Mouse (Mus musculus): Measurements from ENCODE around the gene Olfr1316. TPM values are rescaled to one million over a fixed set of nuclear protein-coding genes. Genes with fewer than 3 reads are reported as not detected.

The Olfr1316 gene
- total RNA-seq, 1 experiment, result not detected

GRCm38 (mm10) chr2:112096681-112097080 is 38.1 kb downstream of the Olfr1316 start, which contains the start of gene Olfr1314:
Olfr1314 (minus strand) TSS chr2:112096781.
- H3K9ac ChIP-seq (ENCODE audit: insufficient read depth, low read depth, low read length, poor library complexity, severe bottlenecking), result no peak within 1 kb of the TSS
- no peaks in the 10 kb centered on the region for H3K36me3 ChIP-seq (ENCODE audit: control insufficient read depth, insufficient read depth, low read length, poor library complexity, severe bottlenecking)
- no peak for DNase-seq (ENCODE audit: low read depth, low spot score)
- H3K9me3 ChIP-seq (ENCODE audit: control insufficient read depth, insufficient read depth, low read depth, low read length), result no peaks in the 10 kb centered on the region
- H3K4me1 ChIP-seq (ENCODE audit: control insufficient read depth in 2 of 2, insufficient read depth in 2 of 2, low read length in 2 of 2, poor library complexity in 1 of 2), result no peaks in the 10 kb centered on the region
- in situ Hi-C loops (cut with MboI; ENCODE audit: low sequenced_read_pairs in 2 of 2, unreplicated experiment in 2 of 2), result no loop called here
- H3K27ac ChIP-seq (ENCODE audit: insufficient read depth, low read depth, low read length, poor library complexity, severe bottlenecking), result no peak within 1 kb of the TSS
- H3K4me3 ChIP-seq (ENCODE audit: insufficient read depth in 1 of 2, low read depth in 1 of 2, low read length in 2 of 2, poor library complexity in 1 of 2, severe bottlenecking in 1 of 2), result no peak within 1 kb of the TSS
- TF ChIP-seq ZNF384 (IDR thresholded peaks at IDR 0.05; ENCODE audit: low read depth, low read length) (no peak), HCFC1 (IDR thresholded peaks at IDR 0.05; ENCODE audit: borderline replicate concordance, insufficient read depth, low read length) (no peak), ZC3H11A (IDR thresholded peaks at IDR 0.05; ENCODE audit: borderline replicate concordance, low read depth, low read length) (no peak), MAFK (IDR thresholded peaks at IDR 0.05; ENCODE audit: insufficient read depth, low read depth, low read length) (no peak), CHD2 (IDR thresholded peaks at IDR 0.05; ENCODE audit: low read depth, low read length) (no peak)

GRCm38 (mm10) chr2:112077743-112078142 is 57.0 kb downstream of the Olfr1316 start, which contains the start of gene Olfr1313:
Olfr1313 (minus strand) TSS chr2:112077843.
- DNase-seq (ENCODE audit: low read depth, low spot score), result no peak
- in situ Hi-C loops (cut with MboI; ENCODE audit: low sequenced_read_pairs in 2 of 2, unreplicated experiment in 2 of 2), result no loop called here

More at GRCm38 (mm10) chr2:112077743-112078142, 57.0 kb downstream of the Olfr1316 start, which contains the start of gene Olfr1313:
- no peak within 1 kb of the TSS for H3K9ac ChIP-seq (ENCODE audit: insufficient read depth, low read depth, low read length, poor library complexity, severe bottlenecking)
- TF ChIP-seq CHD2 (IDR thresholded peaks at IDR 0.05; ENCODE audit: low read depth, low read length), result no peak
- no peak within 1 kb of the TSS for H3K27ac ChIP-seq (ENCODE audit: insufficient read depth, low read depth, low read length, poor library complexity, severe bottlenecking)
- no peaks in the 10 kb centered on the region for H3K36me3 ChIP-seq (ENCODE audit: control insufficient read depth, insufficient read depth, low read length, poor library complexity, severe bottlenecking)
- no peaks in the 10 kb centered on the region for H3K9me3 ChIP-seq (ENCODE audit: control insufficient read depth, insufficient read depth, low read depth, low read length)
- H3K4me3 ChIP-seq (ENCODE audit: insufficient read depth in 1 of 2, low read depth in 1 of 2, low read length in 2 of 2, poor library complexity in 1 of 2, severe bottlenecking in 1 of 2), result no peak within 1 kb of the TSS
- no peaks in the 10 kb centered on the region for H3K4me1 ChIP-seq (ENCODE audit: control insufficient read depth in 2 of 2, insufficient read depth in 2 of 2, low read length in 2 of 2, poor library complexity in 1 of 2)

Other genes starting within 250 kb of the Olfr1316 start
- not detected in 2 replicates for gene Olfr1306, start 218.7 kb downstream of the Olfr1316 start, total RNA-seq (2012; rRNA removed)
- gene Olfr1307, start 185.5 kb downstream of the Olfr1316 start, total RNA-seq (2012; rRNA removed), result not detected in 2 replicates
- not detected in 2 replicates for gene Olfr1308, start 170.0 kb downstream of the Olfr1316 start, total RNA-seq (2012; rRNA removed)
- gene Olfr1309, start 144.7 kb downstream of the Olfr1316 start, total RNA-seq (2012; rRNA removed), result not detected in 2 replicates
- not detected in 2 replicates for gene Olfr1310, start 122.3 kb downstream of the Olfr1316 start, total RNA-seq (2012; rRNA removed)
- gene Olfr1311, start 110.6 kb downstream of the Olfr1316 start, total RNA-seq (2012; rRNA removed), result not detected in 2 replicates
- not detected in 2 replicates for gene Olfr1312, start 84.7 kb downstream of the Olfr1316 start, total RNA-seq (2012; rRNA removed)
- gene Olfr1313, start 57.1 kb downstream of the Olfr1316 start, total RNA-seq (2012; rRNA removed), result not detected in 2 replicates
- not detected in 2 replicates for gene Olfr1314, start 38.2 kb downstream of the Olfr1316 start, total RNA-seq (2012; rRNA removed)
- gene Olfr1315-ps1, start 19.5 kb downstream of the Olfr1316 start, total RNA-seq (2012; rRNA removed), result not detected in 2 replicates
- not detected in 2 replicates for gene Olfr1317, start 5.4 kb upstream of the Olfr1316 start, total RNA-seq (2012; rRNA removed)
- gene Olfr1318, start 19.2 kb upstream of the Olfr1316 start, total RNA-seq (2012; rRNA removed), result not detected in 2 replicates
- gene Lpcat4, start 104.5 kb upstream of the Olfr1316 start, total RNA-seq (2012; rRNA removed), result 15.8 and 25.0 TPM in 2 replicates
- gene Nutm1, start 124.3 kb upstream of the Olfr1316 start, total RNA-seq (2012; rRNA removed), result not detected in 2 replicates
- gene Nop10, start 126.9 kb upstream of the Olfr1316 start, total RNA-seq (2012; rRNA removed), result 308 and 339 TPM in 2 replicates
- gene Slc12a6, start 130.8 kb upstream of the Olfr1316 start, total RNA-seq (2012; rRNA removed), result 20.7 and 29.2 TPM in 2 replicates
- 0.69 and 0.98 TPM in 2 replicates for gene Gm21985, start 131.3 kb upstream of the Olfr1316 start, total RNA-seq (2012; rRNA removed)
- gene Emc4, start 233.1 kb upstream of the Olfr1316 start, total RNA-seq (2012; rRNA removed), result 138 and 153 TPM in 2 replicates
- gene Katnbl1, start 244.2 kb upstream of the Olfr1316 start, total RNA-seq (2012; rRNA removed), result 15.3 and 22.8 TPM in 2 replicates

Data from ES-E14 (cell line).